Comparison of ENCODE assay signal across 15 mouse cellular contexts in the genomic region with DNA sequence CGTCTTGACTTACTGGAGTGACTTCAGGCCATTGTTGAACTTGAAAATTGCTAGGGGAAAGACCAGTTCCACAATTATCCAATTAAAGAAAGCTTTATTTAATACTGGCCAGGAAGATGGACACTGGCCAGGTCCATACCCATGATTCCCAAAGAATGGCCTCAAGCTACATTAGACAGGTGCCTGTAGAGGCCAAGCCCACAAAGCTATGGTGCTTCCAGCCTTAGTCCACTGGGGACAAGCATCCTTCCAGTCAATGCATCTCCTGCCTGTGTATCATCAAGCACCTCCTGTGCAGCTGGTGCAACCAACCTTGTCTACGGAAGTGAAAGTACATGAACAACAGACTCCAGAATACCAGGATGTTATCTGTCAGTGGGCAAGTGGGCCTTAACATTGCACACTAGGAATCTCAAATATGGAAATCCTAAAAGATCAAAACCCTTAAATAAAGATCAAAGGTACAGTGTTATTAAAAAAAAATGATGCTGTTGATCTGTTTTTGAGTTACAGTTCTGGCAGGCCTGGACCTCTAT. TPM values are rescaled to one million over a fixed set of nuclear protein-coding genes. Genes with fewer than 3 reads are reported as not detected.
DNase-seq lines count a peak whose midpoint lies in the region; ATAC-seq lines count a peak whose summit lies in the region.
"Had no signal": no experiment of that assay in that cellular context is flagged by ENCODE, and none has a peak within 500 bp of the region (broad histone marks: within the 10 kb centered on the region; RNA-seq: fewer than 3 reads in every experiment).

No protein-coding gene starts in this region.

- intact Hi-C loops in gastrocnemius, postnatal 36 days (cut with DNase I): loop anchor here (10.0 kb wide), 1 partner anchor 89 kb away; the partner anchor contains the start of gene Mterf1b

- H3K4me3 ChIP-seq in neural tube, embryonic 13.5 days: no peak overlapping the region
- H3K4me3 ChIP-seq in midbrain, embryonic 11.5 days (ENCODE audit: low read depth, low read length): no peak overlapping the region
- no peak overlapping the region for H3K4me3 ChIP-seq in intestine, embryonic 15.5 days (replicated peaks)

- H3K9ac ChIP-seq in neural tube, embryonic 13.5 days: no peak overlapping the region
- no peak overlapping the region for H3K9ac ChIP-seq in midbrain, embryonic 11.5 days (ENCODE audit: low read length)
- no peak overlapping the region for H3K9ac ChIP-seq in intestine, embryonic 15.5 days

- H3K27ac ChIP-seq in neural tube, embryonic 13.5 days (replicated peaks): peak overlapping the region; percentile 99
- no peak overlapping the region for H3K27ac ChIP-seq in midbrain, embryonic 11.5 days (ENCODE audit: low read depth, low read length)
- H3K27ac ChIP-seq in intestine, embryonic 15.5 days: no peak overlapping the region
- H3K27ac ChIP-seq: liver, embryonic 14.5 days had no signal

- 85% methylated on average over 2 of the region's 2 CpGs for WGBS in neural tube, embryonic 13.5 days
- WGBS in midbrain, embryonic 11.5 days: 95% methylated on average over 2 of the region's 2 CpGs
- WGBS in intestine, embryonic 15.5 days: 91% methylated on average over 2 of the region's 2 CpGs

- H3K9me3 ChIP-seq in neural tube, embryonic 13.5 days: no peaks in the 10 kb centered on the region
- H3K9me3 ChIP-seq in midbrain, embryonic 11.5 days (ENCODE audit: control insufficient read depth, low read length): peaks cover 5% of the 10 kb centered on the region; the same call in 1 of the 2 replicates
- no peaks in the 10 kb centered on the region for H3K9me3 ChIP-seq in intestine, embryonic 15.5 days
- H3K9me3 ChIP-seq: embryonic facial prominence, embryonic 12.5 days; forebrain, embryonic 13.5 days; heart, embryonic 15.5 days had no signal

- H3K27me3 ChIP-seq in neural tube, embryonic 13.5 days: no peaks in the 10 kb centered on the region
- no peaks in the 10 kb centered on the region for H3K27me3 ChIP-seq in midbrain, embryonic 11.5 days (ENCODE audit: control insufficient read depth, insufficient read depth, low read length)
- no peaks in the 10 kb centered on the region for H3K27me3 ChIP-seq in intestine, embryonic 15.5 days (replicated peaks)
- H3K27me3 ChIP-seq: embryonic facial prominence, embryonic 12.5 days; forebrain, embryonic 13.5 days; heart, embryonic 15.5 days had no signal

- no peak overlapping the region for H3K4me2 ChIP-seq in neural tube, embryonic 13.5 days
- no peak overlapping the region for H3K4me2 ChIP-seq in midbrain, embryonic 11.5 days
- H3K4me2 ChIP-seq in intestine, embryonic 15.5 days (replicated peaks): no peak overlapping the region

- peak; percentile 6 for DNase-seq in cerebellum, adult 11 months
- no peak for DNase-seq in cerebellum, postnatal 4 days (ENCODE audit: low spot score in 2 of 2)
- no peak for DNase-seq in neural tube, embryonic 10.5 days (ENCODE audit: extremely low spot score, low spot score)
- DNase-seq in midbrain, embryonic 11.5 days (ENCODE audit: low spot score, missing footprints): peak; percentile 73
- DNase-seq in spleen, postnatal 36 days (ENCODE audit: low spot score in 2 of 2): no peak
- DNase-seq in gastrocnemius, postnatal 36 days: no peak
- DNase-seq: gastrocnemius, postnatal 25 days; kidney, postnatal 4 days; right cerebral cortex, adult 18-20 months had no signal

- no peak for ATAC-seq in neural tube, embryonic 13.5 days (ENCODE audit: low read depth)
- no peak for ATAC-seq in midbrain, embryonic 11.5 days (ENCODE audit: low FRiP score)
- no peak for ATAC-seq in intestine, embryonic 15.5 days
- ATAC-seq: forebrain, embryonic 13.5 days had no signal

- H3K4me1 ChIP-seq in neural tube, embryonic 13.5 days (replicated peaks): peaks cover 31% of the 10 kb centered on the region
- peaks cover 6% of the 10 kb centered on the region for H3K4me1 ChIP-seq in midbrain, embryonic 11.5 days (ENCODE audit: control insufficient read depth, insufficient read depth, low read length)
- no peaks in the 10 kb centered on the region for H3K4me1 ChIP-seq in intestine, embryonic 15.5 days (replicated peaks)

- peaks cover 18% of the 10 kb centered on the region for H3K36me3 ChIP-seq in neural tube, embryonic 13.5 days
- H3K36me3 ChIP-seq in midbrain, embryonic 11.5 days (ENCODE audit: control insufficient read depth, insufficient read depth, low read length): peaks cover 13% of the 10 kb centered on the region
- H3K36me3 ChIP-seq in intestine, embryonic 15.5 days: peaks cover 8% of the 10 kb centered on the region

RNA-seq across cellular contexts. Expression of gene Cyp51, which starts 1.2 kb away (rescaled TPM):
- 115 and 127 TPM in 2 replicates for polyA plus RNA-seq in neural tube, embryonic 13.5 days (2015; fragmentation: Nextera tagmentation; extraction: Ambion mirVana)
- 176 and 200 TPM in 2 replicates for polyA plus RNA-seq in midbrain, embryonic 11.5 days (2014; fragmentation: Nextera tagmentation; extraction: Ambion mirVana)
- 100 and 113 TPM in 2 replicates for polyA plus RNA-seq in intestine, embryonic 15.5 days (2015; fragmentation: Nextera tagmentation; extraction: Ambion mirVana)
- total RNA-seq in gastrocnemius, postnatal 36 days (2021): 1 to 10 TPM; 1.9 to 2.4 TPM

Comparison
In these comparisons a context has a peak if more than half of its experiments do, and no peak if none do; other contexts are left out.
1. DNase-seq: peak in cerebellum, adult 11 months (single experiment) and midbrain, embryonic 11.5 days (single experiment); none in cerebellum, postnatal 4 days (0 of 2), neural tube, embryonic 10.5 days (single experiment), spleen, postnatal 36 days (0 of 2) and gastrocnemius, postnatal 36 days (0 of 2).